Mouse (Mus musculus) hindbrain, embryonic 12.5 days (tissue): ENCODE results near the gene Tmem267. TPM values are rescaled to one million over a fixed set of nuclear protein-coding genes. Genes with fewer than 3 reads are reported as not detected.
A peak's percentile ranks its signal among the peaks of the same experiment; 100 is the strongest.
"Not testable (repeated sequence)": the region's sequence is repeated elsewhere in the genome, so short reads cannot be mapped to it uniquely, and the experiment has no call there.

Source experiments
- ATAC-seq: fragments of 200-750 bp; cut with Nextera tagmentation; 2 replicates; pipeline ENCODE4 v1.8.0; 2017; ENCODE audit warnings: moderate TSS enrichment; ENCODE audit not compliant: low FRiP score
- H3K27ac ChIP-seq: fragments of 300-500 bp; sonication (generic); 2 replicates; pipeline ENCODE4 v1.5.1; 2016; ENCODE audit warnings: mild to moderate bottlenecking
- H3K27me3 ChIP-seq: fragments of 300-500 bp; sonication (generic); 2 replicates; pipeline ENCODE4 v1.6.1; 2016; ENCODE audit warnings: mild to moderate bottlenecking
- H3K36me3 ChIP-seq: fragments of 300-500 bp; sonication (generic); 2 replicates; pipeline ENCODE4 v1.6.1; 2016; ENCODE audit warnings: mild to moderate bottlenecking
- H3K4me1 ChIP-seq: fragments of 300-500 bp; sonication (generic); 2 replicates; pipeline ENCODE4 v1.6.1; 2016
- H3K4me2 ChIP-seq: fragments of 300-500 bp; sonication (generic); replicated peaks from 2 replicates; pipeline ENCODE4 v1.6.1; 2016; ENCODE audit warnings: mild to moderate bottlenecking
- H3K4me3 ChIP-seq: fragments of 300-500 bp; sonication (generic); 2 replicates; pipeline ENCODE4 v1.5.1; 2016; ENCODE audit warnings: mild to moderate bottlenecking
- H3K9ac ChIP-seq: fragments of 300-500 bp; sonication (generic); 2 replicates; pipeline ENCODE4 v1.6.1; 2016; ENCODE audit warnings: mild to moderate bottlenecking, moderate library complexity
- H3K9me3 ChIP-seq: fragments of 300-500 bp; sonication (generic); replicated peaks from 2 replicates; pipeline ENCODE4 v1.6.1; 2016; ENCODE audit warnings: mild to moderate bottlenecking
- WGBS: fragments of 180-500 bp; shearing (Covaris S2); methylation state at CpG from one replicate; pipeline ENCODE4 v1.1.7; 2016; 5-methylcytosine and 5-hydroxymethylcytosine counted together
- polyA plus RNA-seq: library from polyadenylated mRNA; unstranded; fragments of >200 nt; fragmentation: Nextera tagmentation; extraction: Ambion mirVana; gene quantifications from 2 replicates; pipeline ENCODE4 v1.2.1, GENCODE M21; 2016

Gene Tmem267
- polyA plus RNA-seq, 1 experiment from 2014 or later: 2.8 TPM

DNA sequence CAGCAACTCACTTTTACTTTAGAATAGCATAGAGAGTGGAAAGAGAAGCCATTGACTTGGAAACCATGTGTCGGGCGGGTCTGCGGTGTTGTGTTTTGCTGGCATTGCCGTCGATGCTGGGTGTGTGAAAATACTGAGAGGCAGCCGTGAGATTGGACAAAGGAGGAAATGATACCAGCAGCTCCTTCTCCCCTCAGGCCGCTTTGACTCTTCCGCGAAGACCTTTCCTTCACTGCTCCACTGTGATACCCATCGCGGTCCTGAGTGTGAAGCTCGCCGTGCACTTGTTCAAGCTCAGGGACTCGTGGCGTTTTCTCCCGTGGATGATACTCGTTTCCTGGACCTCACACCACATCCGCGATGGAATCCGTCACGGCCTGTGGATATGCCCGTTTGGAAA, 7.1 kb downstream of the Tmem267 start:
- peaks cover 21% of the 10 kb centered on the region for H3K9me3 ChIP-seq
- H3K9ac ChIP-seq, H3K27me3 ChIP-seq, H3K4me3 ChIP-seq, H3K4me2 ChIP-seq, H3K4me1 ChIP-seq, H3K27ac ChIP-seq, H3K36me3 ChIP-seq: not testable (repeated sequence)
- 94% methylated on average over 13 of the region's 22 CpGs for WGBS
- peak; percentile 24 for ATAC-seq

DNA sequence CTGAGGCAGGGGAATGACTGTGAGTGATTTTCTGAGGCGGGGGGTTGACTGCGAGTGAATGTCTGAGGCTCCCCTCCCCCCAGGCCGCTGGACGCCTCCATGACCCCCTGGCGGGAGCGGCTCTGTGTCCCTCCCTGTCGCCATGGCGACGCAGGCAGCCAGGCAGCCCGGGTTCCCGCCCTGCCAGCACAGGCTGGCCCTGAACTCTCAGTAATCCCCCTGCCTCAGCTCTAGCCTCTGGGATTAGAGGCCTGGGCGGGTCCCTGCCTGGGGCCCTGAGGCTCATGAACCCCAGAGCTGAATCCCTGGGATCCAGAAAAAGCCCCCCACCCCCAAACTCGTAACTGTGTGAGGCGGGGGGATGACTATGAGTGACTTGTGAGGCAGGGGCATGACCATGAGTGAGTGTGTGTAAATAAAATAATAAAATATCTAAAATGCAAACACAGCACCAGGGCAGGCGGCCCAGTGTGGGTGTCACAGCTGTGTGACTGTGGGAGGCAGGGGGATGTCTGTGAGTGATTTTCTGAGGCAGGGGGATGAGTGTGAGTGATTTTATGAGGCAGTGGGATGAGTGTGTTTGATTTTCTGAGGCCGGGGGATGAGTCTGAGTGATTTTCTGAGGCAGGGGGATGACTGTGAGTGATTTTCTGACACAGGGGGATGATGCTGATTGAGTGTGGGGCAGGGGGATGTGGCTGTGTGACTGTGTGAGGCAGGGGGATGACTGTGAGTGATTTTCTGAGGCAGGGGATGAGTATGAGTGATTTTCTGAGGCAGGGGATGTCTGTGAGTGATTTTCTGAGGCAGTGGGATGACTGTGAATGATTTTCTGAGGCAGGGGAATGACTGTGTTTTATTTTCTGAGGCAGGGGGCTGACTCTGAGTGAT, 108.7 kb downstream of the Tmem267 start:
- 66% methylated on average over 16 of the region's 16 CpGs for WGBS
- not testable (repeated sequence) for H3K9ac ChIP-seq, H3K4me3 ChIP-seq, H3K36me3 ChIP-seq, H3K27ac ChIP-seq, H3K4me2 ChIP-seq, H3K27me3 ChIP-seq, H3K4me1 ChIP-seq
- H3K9me3 ChIP-seq: peaks cover 13% of the 10 kb centered on the region
- ATAC-seq: peak; percentile 94

DNA sequence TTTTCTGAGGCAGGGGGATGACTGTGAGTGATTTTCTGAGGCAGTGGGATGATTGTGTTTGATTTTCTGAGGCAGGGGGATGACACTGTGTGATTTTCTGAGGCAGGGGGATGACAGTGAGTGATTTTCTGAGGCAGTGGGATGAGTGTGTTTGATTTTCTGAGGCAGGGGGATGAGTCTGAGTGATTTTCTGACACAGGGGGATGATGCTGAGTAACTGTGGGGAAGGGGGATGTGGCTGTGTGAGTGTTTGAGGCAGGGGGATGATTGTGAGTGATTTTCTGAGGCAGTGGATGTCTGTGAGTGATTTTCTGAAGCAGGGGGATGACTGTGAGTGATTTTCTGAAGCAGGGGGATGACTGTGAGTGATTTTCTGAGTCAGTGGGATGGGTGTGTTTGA, 110.6 kb downstream of the Tmem267 start:
- not testable (repeated sequence) for H3K36me3 ChIP-seq, H3K9ac ChIP-seq, H3K4me1 ChIP-seq, H3K27me3 ChIP-seq, H3K4me2 ChIP-seq, H3K27ac ChIP-seq, H3K4me3 ChIP-seq, ATAC-seq
- peaks cover 16% of the 10 kb centered on the region for H3K9me3 ChIP-seq

DNA sequence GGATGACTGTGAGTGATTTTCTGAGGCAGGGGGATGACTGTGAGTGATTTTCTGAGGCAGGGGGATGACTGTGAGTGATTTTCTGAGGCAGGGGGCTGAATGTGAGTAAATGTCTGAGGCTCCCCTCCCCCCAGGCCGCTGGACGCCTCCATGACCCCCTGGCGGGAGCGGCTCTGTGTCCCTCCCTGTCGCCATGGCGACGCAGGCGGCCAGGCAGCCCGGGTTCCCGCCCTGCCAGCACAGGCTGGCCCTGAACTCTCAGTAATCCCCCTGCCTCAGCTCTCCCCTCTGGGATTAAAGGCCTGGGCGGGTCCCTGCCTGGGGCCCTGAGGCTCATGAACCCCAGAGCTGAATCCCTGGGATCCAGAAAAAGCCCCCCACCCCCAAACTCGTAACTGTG, 111.2 kb downstream of the Tmem267 start:
- H3K4me3 ChIP-seq, H3K27ac ChIP-seq, H3K36me3 ChIP-seq, ATAC-seq, H3K4me1 ChIP-seq, H3K4me2 ChIP-seq, H3K9ac ChIP-seq, H3K27me3 ChIP-seq: not testable (repeated sequence)
- peaks cover 22% of the 10 kb centered on the region for H3K9me3 ChIP-seq
- 74% methylated on average over 12 of the region's 12 CpGs for WGBS

DNA sequence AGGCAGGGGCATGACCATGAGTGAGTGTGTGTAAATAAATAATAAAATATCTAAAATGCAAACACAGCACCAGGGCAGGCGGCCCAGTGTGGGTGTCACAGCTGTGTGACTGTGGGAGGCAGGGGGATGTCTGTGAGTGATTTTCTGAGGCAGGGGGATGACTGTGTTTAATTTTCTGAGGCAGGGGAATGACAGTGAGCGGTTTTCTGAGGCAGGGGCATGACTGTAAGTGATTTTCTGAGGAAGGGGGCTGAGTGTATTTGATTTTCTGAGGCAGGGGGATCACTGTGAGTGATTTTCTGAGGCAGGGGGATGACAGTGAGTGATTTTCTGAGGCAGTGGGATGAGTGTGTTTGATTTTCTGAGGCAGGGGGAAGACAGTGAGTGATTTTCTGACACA, 111.7 kb downstream of the Tmem267 start:
- H3K36me3 ChIP-seq, H3K4me1 ChIP-seq, H3K27ac ChIP-seq, H3K4me3 ChIP-seq, H3K4me2 ChIP-seq, H3K9ac ChIP-seq, ATAC-seq, H3K27me3 ChIP-seq: not testable (repeated sequence)
- WGBS: 61% methylated on average over 2 of the region's 2 CpGs
- peaks cover 25% of the 10 kb centered on the region for H3K9me3 ChIP-seq

DNA sequence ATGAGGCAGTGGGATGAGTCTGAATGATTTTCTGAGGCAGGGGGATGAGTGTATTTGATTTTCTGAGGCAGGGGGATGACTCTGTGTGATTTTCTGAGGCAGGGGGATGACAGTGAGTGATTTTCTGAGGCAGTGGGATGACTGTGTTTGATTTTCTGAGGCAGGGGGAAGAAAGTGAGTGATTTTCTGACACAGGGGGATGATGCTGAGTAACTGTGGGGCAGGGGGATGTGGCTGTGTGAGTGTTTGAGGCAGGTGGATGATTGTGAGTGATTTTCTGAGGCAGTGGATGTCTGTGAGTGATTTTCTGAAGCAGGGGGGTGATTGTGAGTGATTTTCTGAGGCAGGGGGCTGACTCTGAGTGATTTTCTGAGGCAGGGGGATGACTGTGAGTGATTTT, 112.3 kb downstream of the Tmem267 start:
- not testable (repeated sequence) for H3K27me3 ChIP-seq, H3K4me2 ChIP-seq, H3K4me3 ChIP-seq, H3K4me1 ChIP-seq, H3K36me3 ChIP-seq, ATAC-seq, H3K27ac ChIP-seq, H3K9ac ChIP-seq
- H3K9me3 ChIP-seq: peaks cover 28% of the 10 kb centered on the region

DNA sequence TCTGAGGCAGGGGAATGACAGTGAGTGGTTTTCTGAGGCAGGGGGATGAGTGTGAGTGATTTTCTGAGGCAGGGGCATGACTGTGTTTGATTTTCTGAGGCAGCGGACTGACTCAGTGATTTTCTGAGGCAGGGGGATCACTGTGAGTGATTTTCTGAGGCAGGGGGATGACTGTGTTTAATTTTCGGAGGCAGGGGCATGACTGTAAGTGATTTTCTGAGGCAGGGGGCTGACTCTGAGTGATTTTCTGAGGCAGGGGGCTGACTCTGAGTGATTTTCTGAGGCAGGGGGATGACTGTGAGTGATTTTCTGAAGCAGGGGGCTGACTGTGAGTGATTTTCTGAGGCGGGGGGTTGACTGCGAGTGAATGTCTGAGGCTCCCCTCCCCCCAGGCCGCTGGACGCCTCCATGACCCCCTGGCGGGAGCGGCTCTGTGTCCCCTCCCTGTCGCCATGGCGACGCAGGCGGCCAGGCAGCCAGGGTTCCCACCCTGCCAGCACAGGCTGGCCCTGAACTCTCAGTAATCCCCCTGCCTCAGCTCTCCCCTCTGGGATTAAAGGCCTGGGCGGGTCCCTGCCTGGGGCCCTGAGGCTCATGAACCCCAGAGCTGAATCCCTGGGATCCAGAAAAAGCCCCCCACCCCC, 115.0 kb downstream of the Tmem267 start:
- WGBS: 60% methylated on average over 13 of the region's 13 CpGs
- not testable (repeated sequence) for H3K27ac ChIP-seq, H3K27me3 ChIP-seq, H3K36me3 ChIP-seq, H3K9ac ChIP-seq, H3K4me1 ChIP-seq, ATAC-seq, H3K4me2 ChIP-seq, H3K4me3 ChIP-seq
- peaks cover 15% of the 10 kb centered on the region for H3K9me3 ChIP-seq

DNA sequence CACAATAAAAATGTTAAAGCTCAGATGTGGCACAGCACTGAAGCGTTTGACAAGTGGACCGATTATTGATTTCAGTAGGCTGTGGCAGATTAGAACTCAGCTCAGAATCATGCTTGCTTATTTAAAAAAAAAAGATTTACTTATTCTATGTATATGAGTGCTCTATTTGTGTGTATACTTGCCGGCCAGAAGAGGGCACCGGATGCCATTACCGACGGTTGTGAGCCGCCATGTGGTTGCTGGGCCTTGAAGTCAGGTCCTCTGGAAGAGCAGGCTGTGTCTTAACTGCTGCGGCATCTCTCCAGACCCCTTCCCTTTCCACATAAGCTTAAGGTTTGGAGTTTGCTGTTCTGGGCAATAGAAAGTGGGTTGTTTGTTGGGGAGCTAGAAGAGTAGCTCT, 116.1 kb downstream of the Tmem267 start:
- WGBS: 92% methylated on average over 8 of the region's 8 CpGs
- H3K4me2 ChIP-seq, H3K9ac ChIP-seq, H3K27ac ChIP-seq, H3K36me3 ChIP-seq, H3K27me3 ChIP-seq, H3K4me1 ChIP-seq, H3K4me3 ChIP-seq: not testable (repeated sequence)
- peaks cover 15% of the 10 kb centered on the region for H3K9me3 ChIP-seq
- peak; percentile 20; the same call in 1 of the 2 replicates for ATAC-seq

DNA sequence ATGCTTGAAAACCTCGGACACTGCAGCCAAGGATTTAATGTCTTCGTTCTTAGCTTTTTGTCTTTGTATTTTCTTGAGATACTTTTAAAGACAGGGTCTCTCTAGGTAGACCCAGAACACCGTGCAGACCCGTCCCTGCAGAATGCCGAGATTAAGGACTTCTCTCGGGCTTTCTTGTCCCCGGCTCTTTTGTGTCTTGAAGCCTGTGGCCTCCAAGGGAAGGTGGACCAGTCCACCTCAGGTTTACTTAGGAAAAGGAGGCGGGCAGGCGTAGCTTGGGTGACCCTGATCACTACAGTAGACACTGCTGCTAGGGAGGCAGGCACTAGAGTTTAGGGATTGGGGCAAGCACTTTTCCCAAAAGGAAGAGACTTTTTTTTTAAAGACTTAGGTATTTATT, 116.5 kb downstream of the Tmem267 start:
- H3K36me3 ChIP-seq, H3K4me3 ChIP-seq, H3K9ac ChIP-seq, H3K4me2 ChIP-seq, H3K4me1 ChIP-seq, H3K27me3 ChIP-seq, H3K27ac ChIP-seq: not testable (repeated sequence)
- 92% methylated on average over 8 of the region's 9 CpGs for WGBS
- H3K9me3 ChIP-seq: peaks cover 15% of the 10 kb centered on the region
- peak; percentile 30 for ATAC-seq

DNA sequence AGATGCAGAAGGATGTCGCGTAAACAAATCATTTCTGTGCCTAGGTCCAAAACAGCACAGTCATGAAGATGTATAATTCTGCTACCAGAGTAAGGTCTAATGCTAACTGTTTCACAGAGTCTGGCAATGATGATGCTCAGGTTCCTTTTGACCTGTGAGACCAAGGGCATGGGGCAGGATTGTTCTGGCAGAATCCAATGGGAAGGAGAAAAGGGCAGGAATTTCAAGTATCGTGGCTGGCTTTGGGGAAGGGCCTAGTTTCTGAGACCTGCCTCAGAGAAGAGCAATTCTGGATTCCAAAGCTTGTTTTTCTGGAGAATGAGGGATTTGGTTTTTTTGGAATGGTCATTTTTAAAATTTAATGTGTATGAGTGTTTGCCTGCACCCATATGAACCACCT, 131.0 kb downstream of the Tmem267 start:
- WGBS: 94% methylated on average over 3 of the region's 3 CpGs
- Histone ChIP-seq H3K4me3 (no peak overlapping the region), H3K4me1 (no peaks in the 10 kb centered on the region), H3K9ac (no peak overlapping the region), H3K36me3 (no peaks in the 10 kb centered on the region), H3K9me3 (no peaks in the 10 kb centered on the region), H3K27me3 (no peaks in the 10 kb centered on the region), H3K4me2 (no peak overlapping the region), H3K27ac (no peak overlapping the region)
- ATAC-seq: no peak

DNA sequence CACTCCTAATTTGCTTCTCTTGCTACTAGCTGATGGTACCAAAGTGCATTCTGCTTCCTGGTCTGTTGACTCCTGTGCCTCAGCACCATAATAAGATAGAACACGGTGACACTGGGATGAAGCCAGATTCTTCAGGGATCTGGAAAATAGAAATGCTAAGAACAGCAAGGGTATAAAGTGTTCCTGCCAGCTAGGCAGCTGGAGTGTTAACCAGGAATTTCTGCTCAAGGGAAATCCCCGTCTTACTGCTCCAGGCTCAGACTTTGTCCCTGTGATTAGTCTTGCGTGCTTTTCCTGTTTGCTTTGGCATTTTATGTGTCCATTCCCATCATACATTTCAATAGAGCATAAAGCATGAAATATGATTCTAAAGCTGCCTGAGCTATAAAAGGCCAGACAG, 131.9 kb downstream of the Tmem267 start:
- Histone ChIP-seq H3K9ac (no peak overlapping the region), H3K36me3 (no peaks in the 10 kb centered on the region), H3K27ac (no peak overlapping the region), H3K4me2 (no peak overlapping the region), H3K4me1 (no peaks in the 10 kb centered on the region), H3K9me3 (no peaks in the 10 kb centered on the region), H3K4me3 (no peak overlapping the region), H3K27me3 (no peaks in the 10 kb centered on the region)
- ATAC-seq: no peak
- 81% methylated on average over 3 of the region's 3 CpGs for WGBS

DNA sequence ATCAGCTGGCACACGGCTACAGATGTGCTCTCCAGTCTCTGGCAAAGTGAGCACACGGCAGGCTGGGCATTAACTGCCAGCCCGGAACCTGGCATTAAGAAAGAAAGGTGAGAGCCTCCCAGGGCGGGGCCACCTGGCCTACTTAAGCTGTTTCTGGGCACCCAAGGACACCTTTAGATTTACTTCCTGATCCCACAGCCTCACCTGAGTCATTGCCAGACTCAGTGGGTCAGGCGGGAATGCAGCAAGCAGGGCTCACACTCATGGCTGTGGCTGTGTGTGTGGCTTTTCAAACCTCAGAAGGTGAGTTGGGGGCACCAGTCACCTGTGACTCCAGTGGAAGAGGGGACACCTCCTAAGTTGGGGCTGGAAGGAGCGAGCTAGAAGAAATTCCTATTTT, 135.8 kb downstream of the Tmem267 start, which contains the start of gene Ccl28:
Gene Ccl28, plus strand, starts transcription at position 186 of the 400 bp plus-strand sequence.
- H3K9ac ChIP-seq: no peak within 1 kb of the TSS
- H3K4me1 ChIP-seq: no peaks in the 10 kb centered on the region
- no peaks in the 10 kb centered on the region for H3K36me3 ChIP-seq
- 84% methylated on average over 6 of the region's 6 CpGs for WGBS
- no peak for ATAC-seq
- H3K4me3 ChIP-seq: no peak within 1 kb of the TSS
- no peaks in the 10 kb centered on the region for H3K9me3 ChIP-seq
- H3K27ac ChIP-seq: no peak within 1 kb of the TSS
- H3K4me2 ChIP-seq: no peak within 1 kb of the TSS
- H3K27me3 ChIP-seq: no peaks in the 10 kb centered on the region

DNA sequence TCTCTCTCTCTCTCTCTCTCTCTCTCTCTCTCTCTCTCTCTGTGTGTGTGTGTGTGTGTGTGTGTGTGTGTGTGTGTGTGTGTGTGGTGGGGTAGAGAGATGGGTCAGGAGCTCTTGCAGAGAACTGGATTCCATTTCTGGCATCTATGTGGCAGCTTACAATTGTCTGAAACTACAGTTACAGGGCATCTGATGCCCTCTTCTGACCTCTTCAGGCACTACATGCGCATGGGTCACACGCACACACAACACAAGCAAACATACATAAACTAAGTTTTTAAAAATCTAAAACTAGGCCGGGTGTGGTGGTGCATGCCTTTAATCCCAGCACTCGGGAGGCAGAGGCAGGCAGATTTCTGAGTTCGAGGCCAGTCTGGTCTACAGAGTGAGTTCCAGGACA, 138.1 kb downstream of the Tmem267 start:
- ATAC-seq, H3K4me1 ChIP-seq, H3K9me3 ChIP-seq, H3K9ac ChIP-seq, H3K27me3 ChIP-seq, H3K4me2 ChIP-seq, H3K4me3 ChIP-seq, H3K36me3 ChIP-seq, H3K27ac ChIP-seq: not testable (repeated sequence)
- WGBS: 78% methylated on average over 5 of the region's 5 CpGs
